Mouse (Mus musculus) bone marrow, adult 2 months (tissue): ENCODE measurements around the gene Spred2.

Experiments
- CTCF ChIP-seq: fragments of 200-500 bp; IDR thresholded peaks from 2 replicates; pipeline ENCODE4 v1.5.1; 2011; ENCODE audit warnings: low read length, control low read depth; ENCODE audit not compliant: control insufficient read depth, insufficient read depth
- POLR2A ChIP-seq: fragments of 200-500 bp; IDR thresholded peaks from 2 replicates; pipeline ENCODE4 v1.6.1; 2011; ENCODE audit warnings: low read depth, mild to moderate bottlenecking, control low read depth, low read length, borderline replicate concordance; ENCODE audit not compliant: control insufficient read depth

DNA sequence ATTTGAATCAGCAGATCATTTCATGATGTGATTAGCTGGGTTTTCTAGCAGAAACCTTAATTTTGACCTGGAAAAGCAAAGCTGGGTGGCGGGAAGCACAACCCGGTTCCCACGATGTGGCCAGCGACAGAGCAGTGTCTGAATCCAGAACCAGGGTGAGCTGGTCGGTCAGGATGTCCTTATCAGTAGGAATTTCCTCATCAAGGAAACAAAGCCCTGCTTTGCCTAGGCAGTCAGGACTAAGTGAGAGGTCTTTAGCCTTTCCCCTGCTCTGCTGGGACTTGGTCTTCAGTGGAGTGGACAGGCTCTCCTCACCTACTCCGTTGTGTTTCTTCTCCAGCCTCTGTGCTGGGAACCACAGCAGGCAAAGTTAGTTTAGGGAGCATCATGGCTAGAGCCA is 83.5 kb downstream of the Spred2 start:
- TF ChIP-seq CTCF (no peak), POLR2A (no peak)
